ENCODE assay signal across 8 mouse cellular contexts in the genomic region with DNA sequence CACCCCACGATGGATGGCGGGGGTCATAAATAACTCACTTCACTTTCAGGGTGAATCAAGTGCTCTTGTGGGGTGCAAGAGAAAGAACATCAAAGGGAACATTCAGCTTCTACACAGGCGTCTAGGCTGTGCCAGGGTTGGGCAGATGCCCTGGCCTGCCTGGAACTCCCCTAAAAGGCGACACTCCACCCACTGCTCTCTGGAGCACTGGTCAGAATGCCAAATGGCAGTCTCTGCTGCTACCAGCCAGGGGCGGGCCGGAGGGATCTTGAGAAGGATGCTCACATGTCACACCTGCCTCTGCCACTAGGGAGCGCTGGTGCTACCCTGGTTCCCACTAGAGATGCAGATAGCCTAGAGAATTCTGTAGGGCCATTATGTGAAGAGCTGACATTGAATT.
DNase-seq lines count a peak whose midpoint lies in the region; ATAC-seq and TF ChIP-seq lines count a peak whose summit lies in the region.

No protein-coding gene starts in this region.

- no peak overlapping the region for H3K4me2 ChIP-seq in midbrain, embryonic 11.5 days
- H3K4me2 ChIP-seq in midbrain, embryonic 15.5 days, result no peak overlapping the region
- H3K4me2 ChIP-seq in forebrain, embryonic 15.5 days (replicated peaks), result no peak overlapping the region
- no peak overlapping the region for H3K4me2 ChIP-seq in hindbrain, postnatal 0 days (ENCODE audit: low read depth, low read length)

- no peaks in the 10 kb centered on the region for H3K27me3 ChIP-seq in midbrain, embryonic 11.5 days (ENCODE audit: control insufficient read depth, insufficient read depth, low read length)
- H3K27me3 ChIP-seq in midbrain, embryonic 15.5 days (replicated peaks), result no peaks in the 10 kb centered on the region
- peaks cover 4% of the 10 kb centered on the region; the same call in 1 of the 2 replicates for H3K27me3 ChIP-seq in forebrain, embryonic 15.5 days
- H3K27me3 ChIP-seq in hindbrain, postnatal 0 days (ENCODE audit: insufficient read depth, low read length), result no peaks in the 10 kb centered on the region

- ATAC-seq in midbrain, embryonic 11.5 days (ENCODE audit: low FRiP score), result no peak
- ATAC-seq in midbrain, embryonic 15.5 days (replicated peaks), result no peak
- ATAC-seq in forebrain, embryonic 15.5 days (replicated peaks), result 0 out of 2 replicates have a peak, but pooled peaks have one; percentile 19
- ATAC-seq in hindbrain, postnatal 0 days, result peak; percentile 96

- intact Hi-C loops in left cerebral cortex, postnatal 4 days (cut with DNase I), result no loop called here

- no peaks in the 10 kb centered on the region for H3K4me1 ChIP-seq in midbrain, embryonic 11.5 days (ENCODE audit: control insufficient read depth, insufficient read depth, low read length)
- H3K4me1 ChIP-seq in midbrain, embryonic 15.5 days, result peaks cover 11% of the 10 kb centered on the region
- H3K4me1 ChIP-seq in forebrain, embryonic 15.5 days, result peaks cover 20% of the 10 kb centered on the region
- H3K4me1 ChIP-seq in hindbrain, postnatal 0 days (ENCODE audit: insufficient read depth, low read length), result peaks cover 6% of the 10 kb centered on the region; the same call in 1 of the 2 replicates

- H3K9me3 ChIP-seq in midbrain, embryonic 11.5 days (ENCODE audit: control insufficient read depth, low read length), result no peaks in the 10 kb centered on the region
- H3K9me3 ChIP-seq in midbrain, embryonic 15.5 days, result no peaks in the 10 kb centered on the region
- H3K9me3 ChIP-seq in forebrain, embryonic 15.5 days, result no peaks in the 10 kb centered on the region
- no peaks in the 10 kb centered on the region for H3K9me3 ChIP-seq in hindbrain, postnatal 0 days (ENCODE audit: low read length)

- WGBS in midbrain, embryonic 11.5 days, result 72% methylated on average over 7 of the region's 7 CpGs
- WGBS in midbrain, embryonic 15.5 days, result 61% methylated on average over 7 of the region's 7 CpGs
- WGBS in forebrain, embryonic 15.5 days, result 59% methylated on average over 7 of the region's 7 CpGs
- 38% methylated on average over 7 of the region's 7 CpGs for WGBS in hindbrain, postnatal 0 days

- H3K9ac ChIP-seq in midbrain, embryonic 11.5 days (ENCODE audit: low read length), result no peak overlapping the region
- no peak overlapping the region for H3K9ac ChIP-seq in midbrain, embryonic 15.5 days
- no peak overlapping the region for H3K9ac ChIP-seq in forebrain, embryonic 15.5 days (replicated peaks)
- no peak overlapping the region for H3K9ac ChIP-seq in hindbrain, postnatal 0 days (replicated peaks; ENCODE audit: low read length)

- DNase-seq in midbrain, embryonic 11.5 days (ENCODE audit: low spot score, missing footprints), result peak; percentile 92
- peak; percentile 8 for DNase-seq in c-Kit-negative CD71-positive TER-119-positive erythroid progenitor cells, embryonic 14.5 days (ENCODE audit: low read depth, low spot score)
- DNase-seq in hindbrain, postnatal 0 days (ENCODE audit: low spot score), result peak; percentile 88
- peak; percentile 90 for DNase-seq in left cerebral cortex, postnatal 4 days
- DNase-seq in right cerebral cortex, postnatal 14 days, result peak; percentile 71
- DNase-seq in urinary bladder, postnatal 10 days (ENCODE audit: low spot score), result no peak

- H3K36me3 ChIP-seq in midbrain, embryonic 11.5 days (ENCODE audit: control insufficient read depth, insufficient read depth, low read length), result no peaks in the 10 kb centered on the region
- no peaks in the 10 kb centered on the region for H3K36me3 ChIP-seq in midbrain, embryonic 15.5 days (replicated peaks)
- no peaks in the 10 kb centered on the region for H3K36me3 ChIP-seq in forebrain, embryonic 15.5 days
- H3K36me3 ChIP-seq in hindbrain, postnatal 0 days (ENCODE audit: insufficient read depth, low read length), result no peaks in the 10 kb centered on the region

- TF ChIP-seq CTCF in hindbrain, postnatal 0 days (IDR thresholded peaks at IDR 0.05; ENCODE audit: low read depth), result peak; percentile 73

- no peak overlapping the region for H3K27ac ChIP-seq in midbrain, embryonic 11.5 days (ENCODE audit: low read depth, low read length)
- no peak overlapping the region for H3K27ac ChIP-seq in midbrain, embryonic 15.5 days
- no peak overlapping the region for H3K27ac ChIP-seq in forebrain, embryonic 15.5 days (replicated peaks)
- H3K27ac ChIP-seq in hindbrain, postnatal 0 days, result no peak overlapping the region

- no peak overlapping the region for H3K4me3 ChIP-seq in midbrain, embryonic 11.5 days (ENCODE audit: low read depth, low read length)
- H3K4me3 ChIP-seq in midbrain, embryonic 15.5 days, result no peak overlapping the region
- H3K4me3 ChIP-seq in forebrain, embryonic 15.5 days, result no peak overlapping the region
- no peak overlapping the region for H3K4me3 ChIP-seq in hindbrain, postnatal 0 days (ENCODE audit: low read length)

Comparison
In these comparisons a context has a peak if more than half of its experiments do, and no peak if none do; other contexts are left out.
1. ATAC-seq: peak in forebrain, embryonic 15.5 days (single experiment) and hindbrain, postnatal 0 days (single experiment); none in midbrain, embryonic 11.5 days (single experiment) and midbrain, embryonic 15.5 days (single experiment).